Mouse (Mus musculus): Measurements from ENCODE around the gene Smc2. TPM values are rescaled to one million over a fixed set of nuclear protein-coding genes. Genes with fewer than 3 reads are reported as not detected.

Gene Smc2
- 1.8 TPM for polyA plus RNA-seq (2014; fragmentation: Illumina TruSeq; extraction: RNeasy Lipid Tissue Mini Kit (QIAGEN cat#74804); ENCODE audit: low read depth, low replicate concordance)

DNA sequence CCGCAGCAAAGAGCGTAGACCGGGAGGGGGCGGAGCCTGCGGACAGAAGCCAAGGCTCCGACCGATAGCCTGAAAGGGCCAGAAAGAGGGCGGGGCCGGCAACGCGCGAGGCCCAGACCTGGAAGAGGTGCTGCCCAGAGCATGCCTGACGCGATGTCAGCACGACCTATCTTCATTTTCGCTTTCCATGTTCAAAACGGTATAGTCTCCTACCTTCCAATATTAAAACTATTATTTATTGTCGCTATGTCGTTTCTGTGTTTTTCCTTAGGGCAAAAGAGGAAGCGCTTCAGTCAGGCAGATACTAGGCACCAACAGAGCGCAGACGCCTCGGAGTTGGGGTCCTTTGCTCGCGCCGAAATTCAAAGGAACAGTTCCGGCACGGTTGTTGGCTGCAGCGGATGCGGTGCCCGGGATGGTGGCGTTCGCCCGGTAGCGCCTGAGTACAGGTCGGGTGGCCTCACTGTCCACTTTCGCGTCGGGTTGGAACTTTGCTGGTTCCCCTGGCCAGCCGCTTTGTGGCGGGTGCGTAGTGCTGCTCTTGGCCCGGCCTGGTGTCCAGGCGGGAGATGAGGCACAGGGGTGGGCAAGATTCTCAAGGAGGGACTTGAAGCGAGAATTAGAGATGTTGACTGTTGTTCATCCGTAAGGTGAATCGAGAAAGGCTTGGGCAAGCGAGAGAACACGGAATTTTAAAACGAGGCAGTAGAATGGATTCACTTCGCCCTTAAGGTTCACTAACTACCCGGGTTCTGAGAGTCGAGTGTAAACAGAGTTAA, at the start of gene Smc2:
TSS of gene Smc2 (plus strand) at position 358 of the 779 bp plus-strand sequence.

GRCm38 (mm10) chr4:52497144-52497543, 58.1 kb downstream of the Smc2 start, which contains the start of gene Vma21-ps:
Gene Vma21-ps, minus strand, starts transcription at chr4:52497244.

Other genes with a start within 250 kb of the Smc2 start
- not detected for gene Vma21-ps, start 58.0 kb downstream of the Smc2 start, polyA plus RNA-seq (2014; fragmentation: Illumina TruSeq; extraction: RNeasy Lipid Tissue Mini Kit (QIAGEN cat#74804); ENCODE audit: low read depth, low replicate concordance)
- gene Toporsl, start 157.0 kb downstream of the Smc2 start, polyA plus RNA-seq (2014; fragmentation: Illumina TruSeq; extraction: RNeasy Lipid Tissue Mini Kit (QIAGEN cat#74804); ENCODE audit: low read depth, low replicate concordance), result not detected